In genomic region chr7:70331243-70332063, GRCm38 (mm10) we compare ENCODE assay signal across 8 mouse cellular contexts. TPM values are rescaled to one million over a fixed set of nuclear protein-coding genes. Genes with fewer than 3 reads are reported as not detected.
DNase-seq lines count a peak whose midpoint lies in the region; ATAC-seq and TF ChIP-seq lines count a peak whose summit lies in the region.
"Had no signal": no experiment of that assay in that cellular context is flagged by ENCODE, and none has a peak within 500 bp of the region (broad histone marks: within the 10 kb centered on the region; RNA-seq: fewer than 3 reads in every experiment).

No protein-coding gene starts in this region.

- H3K27me3 ChIP-seq in heart, postnatal 0 days (ENCODE audit: control insufficient read depth, insufficient read depth, low read length), result peaks cover 99% of the 10 kb centered on the region
- peaks cover 100% of the 10 kb centered on the region for H3K27me3 ChIP-seq in midbrain, embryonic 10.5 days (ENCODE audit: low read depth, poor library complexity, severe bottlenecking)

- H3K4me3 ChIP-seq in cortical plate, adult 2 months (ENCODE audit: insufficient read depth, low read length), result peak overlapping the region; percentile 18
- peak overlapping the region; percentile 45 for H3K4me3 ChIP-seq in heart, postnatal 0 days (ENCODE audit: low read depth, low read length)
- H3K4me3 ChIP-seq in midbrain, embryonic 10.5 days, result peak overlapping the region; percentile 60
- H3K4me3 ChIP-seq: erythroblast, embryonic 14.5 days had no signal

- TF ChIP-seq CTCF in cortical plate, adult 2 months (IDR thresholded peaks at IDR 0.05; ENCODE audit: extremely low read depth, insufficient read depth, low read length), result no peak
- TF ChIP-seq CTCF in heart, postnatal 0 days (IDR thresholded peaks at IDR 0.05; ENCODE audit: low read depth), result no peak

- intact Hi-C loops in left cerebral cortex, postnatal 4 days (cut with DNase I), result loop anchor here (5.0 to 10.0 kb wide), 3 partner anchors 339 to 1757 kb away; no protein-coding TSS in a partner anchor

- H3K27ac ChIP-seq in cortical plate, adult 2 months (ENCODE audit: insufficient read depth, low read length), result 0 out of 2 replicates have a peak overlapping the region, but pooled peaks have one; percentile 25
- H3K27ac ChIP-seq in heart, postnatal 0 days (ENCODE audit: low read depth), result no peak overlapping the region
- peak overlapping the region; percentile 93 for H3K27ac ChIP-seq in midbrain, embryonic 10.5 days (replicated peaks)

- DNase-seq in R1 (ENCODE audit: low read depth, low spot score), result peak; percentile 71
- no peak for DNase-seq in heart, postnatal 0 days (ENCODE audit: low spot score)
- DNase-seq in kidney, postnatal 4 days, result peak; percentile 90 to 93
- DNase-seq in midbrain, embryonic 10.5 days (ENCODE audit: low spot score), result peak; percentile 69
- DNase-seq in urinary bladder, postnatal 14 days (ENCODE audit: low spot score), result peak; percentile 85
- DNase-seq in left cerebral cortex, postnatal 4 days, result no peak

- no peak for TF ChIP-seq EP300 in heart, postnatal 0 days (IDR thresholded peaks at IDR 0.05; ENCODE audit: low read depth)

- under 1% methylated on average over 48 of the region's 48 CpGs for WGBS in heart, postnatal 0 days
- WGBS in midbrain, embryonic 10.5 days, result under 1% methylated on average over 48 of the region's 48 CpGs

- no peaks in the 10 kb centered on the region for H3K9me3 ChIP-seq in heart, postnatal 0 days (replicated peaks; ENCODE audit: control insufficient read depth, low read length)
- no peaks in the 10 kb centered on the region for H3K9me3 ChIP-seq in midbrain, embryonic 10.5 days (replicated peaks)

- no peaks in the 10 kb centered on the region for H3K36me3 ChIP-seq in heart, postnatal 0 days (replicated peaks; ENCODE audit: control insufficient read depth, insufficient read depth, low read length)
- H3K36me3 ChIP-seq in midbrain, embryonic 10.5 days, result no peaks in the 10 kb centered on the region

- no peak for ATAC-seq in heart, postnatal 0 days (ENCODE audit: insufficient read depth, low read depth)

- H3K4me1 ChIP-seq in cortical plate, adult 2 months (ENCODE audit: control insufficient read depth, insufficient read depth, low read length), result no peaks in the 10 kb centered on the region
- H3K4me1 ChIP-seq in heart, postnatal 0 days (ENCODE audit: control insufficient read depth, insufficient read depth), result no peaks in the 10 kb centered on the region
- H3K4me1 ChIP-seq in midbrain, embryonic 10.5 days, result peaks cover 77% of the 10 kb centered on the region

- H3K9ac ChIP-seq in heart, postnatal 0 days (replicated peaks; ENCODE audit: low read depth, low read length), result no peak overlapping the region

- peak overlapping the region; percentile 73 for H3K4me2 ChIP-seq in heart, postnatal 0 days (ENCODE audit: low read depth, low read length)

- TF ChIP-seq POLR2A in cortical plate, adult 2 months (IDR thresholded peaks at IDR 0.05; ENCODE audit: extremely low read depth, insufficient read depth, low read length), result no peak

RNA-seq across cellular contexts. Expression of gene Nr2f2, which starts 35.1 kb away (rescaled TPM):
- 13.8 and 21.2 TPM in 2 replicates for polyA plus RNA-seq in cortical plate, adult 2 months (2012; rRNA removed)
- 7.5 and 8.3 TPM in 2 replicates for total RNA-seq in heart, postnatal 0 days (2014; rRNA removed; ENCODE audit: low replicate concordance)
- polyA plus RNA-seq in heart, postnatal 0 days (2015; fragmentation: Nextera tagmentation; extraction: Ambion mirVana), result 18.2 and 18.9 TPM in 2 replicates
- 86.8 and 89.2 TPM in 2 replicates for polyA plus RNA-seq in midbrain, embryonic 10.5 days (2016; fragmentation: Nextera tagmentation; extraction: Ambion mirVana)
- 10 to 100 TPM; 68.7 to 96.1 TPM for total RNA-seq in left cerebral cortex, postnatal 4 days (2021)
- polyA plus RNA-seq: erythroblast, embryonic 14.5 days had no signal

Comparison
In these comparisons a context has a peak if more than half of its experiments do, and no peak if none do; other contexts are left out.
1. DNase-seq: peak in R1 (single experiment), kidney, postnatal 4 days (2 of 2), midbrain, embryonic 10.5 days (single experiment) and urinary bladder, postnatal 14 days (single experiment); none in heart, postnatal 0 days (single experiment) and left cerebral cortex, postnatal 4 days (single experiment).
2. Peak in every context shown above with its lines, with median percentiles within 50 percentile points of each other: H3K4me3 ChIP-seq.